Mouse (Mus musculus) 3134 (cell line): ENCODE data around the gene Igf1r.

Experiments used
- DNase-seq: peaks from one replicate; pipeline ENCODE4 v3.0.0-alpha.2; 2011; ENCODE audit warnings: low spot score; ENCODE audit not compliant: insufficient read length; ENCODE audit errors: extremely low read depth

The Igf1r gene

GRCm38 (mm10) chr7:68211883-68212282, 259.3 kb downstream of the Igf1r start:
- no peak for DNase-seq

GRCm38 (mm10) chr7:68213842-68214241, 261.2 kb downstream of the Igf1r start:
- no peak for DNase-seq

- no peak for DNase-seq
Measured at GRCm38 (mm10) chr7:68215522-68216070, 263.0 kb downstream of the Igf1r start.

GRCm38 (mm10) chr7:68218879-68219278, 266.3 kb downstream of the Igf1r start:
- DNase-seq = no peak

- no peak for DNase-seq
Measured at GRCm38 (mm10) chr7:68221677-68222230, 269.1 kb downstream of the Igf1r start.

GRCm38 (mm10) chr7:68223356-68223808, 270.8 kb downstream of the Igf1r start:
- no peak for DNase-seq

GRCm38 (mm10) chr7:68224006-68224405, 271.4 kb downstream of the Igf1r start:
- DNase-seq = no peak

- DNase-seq = no peak
Measured at GRCm38 (mm10) chr7:68225427-68226054, 272.9 kb downstream of the Igf1r start.

- DNase-seq = no peak
Measured at GRCm38 (mm10) chr7:68227021-68227420, 274.4 kb downstream of the Igf1r start.

- no peak for DNase-seq
Measured at GRCm38 (mm10) chr7:68227621-68228020, 275.0 kb downstream of the Igf1r start.

GRCm38 (mm10) chr7:68228491-68228890, 275.9 kb downstream of the Igf1r start:
- no peak for DNase-seq

- DNase-seq = no peak
Measured at GRCm38 (mm10) chr7:68230831-68231230, 278.2 kb downstream of the Igf1r start.

GRCm38 (mm10) chr7:68232521-68232920, 279.9 kb downstream of the Igf1r start:
- no peak for DNase-seq

- no peak for DNase-seq
Measured at GRCm38 (mm10) chr7:68233619-68234223, 281.1 kb downstream of the Igf1r start.

- DNase-seq = no peak
Measured at GRCm38 (mm10) chr7:68236817-68237216, 284.2 kb downstream of the Igf1r start.

GRCm38 (mm10) chr7:68239220-68239827, 286.7 kb downstream of the Igf1r start:
- DNase-seq = no peak

- no peak for DNase-seq
Measured at GRCm38 (mm10) chr7:68241205-68241604, 288.6 kb downstream of the Igf1r start.

GRCm38 (mm10) chr7:68245681-68246080, 293.1 kb downstream of the Igf1r start:
- DNase-seq = no peak

- DNase-seq = no peak
Measured at GRCm38 (mm10) chr7:68246249-68246648, 293.6 kb downstream of the Igf1r start.

- no peak for DNase-seq
Measured at GRCm38 (mm10) chr7:68250411-68250810, 297.8 kb downstream of the Igf1r start.

- no peak for DNase-seq
Measured at GRCm38 (mm10) chr7:68250902-68251301, 298.3 kb downstream of the Igf1r start.
